Mouse (Mus musculus) frontal cortex, postnatal 25 days (tissue): ENCODE results near the gene Gjd3.

Source experiments
- DNase-seq, 2 experiments: peaks; one replicate each; pipeline ENCODE4 v3.0.0; 2022; ENCODE audit warnings: low spot score in 2 of 2

The Gjd3 gene

DNA sequence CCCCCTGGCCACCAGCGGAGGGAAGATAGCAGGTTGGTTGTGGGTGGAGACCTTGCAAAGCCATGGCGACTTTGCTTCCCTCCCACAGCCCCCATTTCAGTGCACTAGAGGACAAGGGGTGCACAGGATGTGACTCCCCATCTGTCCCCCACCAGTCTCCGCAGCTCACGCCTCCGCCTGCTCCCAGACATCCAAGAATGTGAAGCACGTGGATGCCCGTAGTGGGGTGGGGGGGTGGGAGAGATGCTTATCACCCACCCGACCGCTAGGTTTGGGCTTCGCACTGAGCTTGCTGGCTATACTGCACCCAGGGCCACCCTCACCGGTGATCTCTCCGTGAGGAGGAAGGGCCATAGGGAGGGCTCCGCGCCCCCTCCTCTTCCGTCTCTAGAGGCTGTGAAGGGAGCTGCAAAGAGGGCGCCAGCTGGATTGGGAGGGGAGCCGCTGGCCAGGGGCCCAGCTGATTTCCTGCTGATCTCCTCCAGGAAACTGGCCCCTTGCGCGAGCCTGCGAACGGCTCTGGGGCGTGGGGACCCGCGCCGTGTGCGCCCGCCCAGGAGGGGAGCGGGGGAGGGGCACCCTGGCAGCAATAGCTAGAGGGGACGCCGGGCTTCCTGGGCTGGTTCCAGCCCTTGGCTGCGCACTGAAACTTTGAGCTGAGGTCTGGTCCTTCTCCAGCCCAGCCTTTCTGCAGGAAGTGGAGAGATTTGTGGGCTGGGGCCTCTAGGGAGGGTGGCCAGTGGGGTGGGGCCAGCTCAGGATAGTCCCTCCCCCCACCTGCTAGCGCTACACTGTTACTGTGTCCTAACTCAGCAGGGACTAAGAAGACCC lies 19.4 kb downstream of the Gjd3 start:
- DNase-seq, result no peak

DNA sequence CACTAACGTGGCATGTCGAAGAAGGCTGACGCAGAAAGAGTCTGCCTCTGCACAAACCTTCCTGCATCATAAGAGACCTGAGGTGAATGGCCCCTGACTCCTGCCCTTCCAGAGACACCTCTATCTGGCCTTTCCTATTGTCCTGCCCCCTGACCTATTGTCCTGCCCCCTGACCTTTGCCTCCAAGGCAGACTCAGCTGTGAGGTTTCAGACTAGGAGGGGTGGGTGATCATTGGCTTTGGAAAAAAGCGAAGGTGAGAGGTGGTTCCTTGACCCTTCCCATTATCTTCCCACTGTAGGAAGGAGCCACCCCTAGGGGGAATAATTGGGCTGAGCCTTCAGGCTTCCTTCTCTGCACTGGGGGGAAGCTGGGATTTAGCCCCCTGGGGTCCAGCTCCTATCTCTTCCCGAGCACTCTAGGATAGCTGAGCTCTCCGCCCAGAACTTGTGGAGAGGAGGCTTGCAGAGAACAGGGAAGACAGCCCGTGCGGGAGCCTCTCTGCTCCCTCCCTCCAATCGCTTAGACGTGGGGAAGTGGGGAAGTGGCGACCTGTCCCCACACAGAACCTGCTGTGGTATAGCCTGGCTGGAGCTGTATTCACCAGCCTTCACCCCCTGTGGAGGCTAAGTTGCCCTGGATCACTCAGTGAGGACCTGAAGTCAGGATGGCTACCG lies 20.3 kb downstream of the Gjd3 start:
- no peak for DNase-seq

DNA sequence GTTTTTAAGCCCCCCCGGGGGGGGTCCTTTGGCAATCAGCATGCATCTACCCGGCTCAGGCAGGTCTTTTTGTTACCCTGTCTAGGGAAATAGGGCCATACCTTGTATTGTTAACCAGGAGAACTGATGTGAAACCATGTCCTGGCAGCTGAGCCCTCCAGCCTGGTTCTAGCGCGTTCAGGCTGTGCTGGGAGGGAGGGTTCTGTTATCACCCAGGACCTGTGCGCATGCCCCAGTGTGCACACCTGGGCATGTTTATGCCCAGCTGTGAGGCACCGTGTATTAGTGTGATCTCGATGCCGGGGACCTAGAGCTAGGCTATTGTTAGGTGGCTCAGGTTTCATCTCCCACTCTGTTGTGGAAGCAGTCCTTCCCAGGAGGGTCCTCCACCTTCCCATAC lies 21.1 kb downstream of the Gjd3 start:
- DNase-seq, result no peak

DNA sequence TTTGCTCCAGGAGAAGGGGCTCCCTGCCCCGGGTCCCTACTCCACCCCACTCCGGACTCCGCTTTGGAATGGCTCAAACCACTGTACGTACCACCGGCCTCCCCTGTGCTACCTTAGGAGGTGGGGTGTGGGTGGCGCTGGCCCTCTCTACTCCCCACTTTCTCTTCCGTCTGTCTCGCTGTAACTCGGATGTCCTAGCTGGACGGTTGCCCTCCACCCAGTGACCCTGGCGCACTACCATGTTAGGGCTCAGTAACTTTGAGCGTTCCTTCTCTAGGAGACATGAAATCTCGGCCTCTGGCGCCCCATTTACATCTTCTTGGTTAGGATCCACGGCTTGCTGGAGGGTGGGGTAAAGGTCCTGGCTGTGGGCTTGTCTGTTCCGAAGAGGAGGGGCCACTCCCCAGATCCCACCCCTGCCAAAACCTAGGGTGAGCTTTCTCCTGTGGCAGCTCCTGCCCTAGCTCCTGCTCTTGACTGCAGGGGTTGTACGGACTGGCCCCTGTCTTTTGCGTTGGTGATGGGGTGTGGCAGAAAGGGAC lies 21.7 kb downstream of the Gjd3 start:
- DNase-seq, result no peak

DNA sequence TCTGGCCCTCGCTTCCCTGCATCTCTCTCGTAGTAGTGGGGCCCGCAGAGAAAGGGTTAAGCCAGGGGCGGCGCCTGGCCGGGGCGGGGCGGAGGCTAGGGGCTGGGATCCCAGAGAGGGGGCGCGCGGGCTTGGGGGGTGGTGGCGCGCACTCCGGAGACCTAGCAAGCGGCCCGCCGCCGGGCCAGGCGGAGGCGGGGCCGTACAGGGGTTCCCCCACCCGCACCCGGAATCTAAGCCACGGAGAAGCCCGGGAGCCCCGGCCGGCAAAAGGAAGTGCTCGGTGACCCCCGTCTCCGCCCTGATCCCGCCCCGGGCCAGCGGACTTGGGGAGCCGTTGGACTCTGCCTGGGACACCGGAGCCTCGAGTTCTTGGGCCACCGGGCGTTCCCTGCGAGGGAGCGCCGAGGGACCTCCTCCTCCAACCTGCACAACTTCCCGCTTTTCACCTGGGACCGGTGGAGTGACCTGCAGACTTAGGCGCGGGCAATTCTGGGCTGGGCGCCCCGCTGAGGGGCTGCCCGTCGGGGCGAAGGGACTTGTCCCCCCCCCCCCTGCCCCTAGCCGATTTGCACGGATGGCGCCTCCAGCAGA lies 22.4 kb downstream of the Gjd3 start:
- no peak for DNase-seq

DNA sequence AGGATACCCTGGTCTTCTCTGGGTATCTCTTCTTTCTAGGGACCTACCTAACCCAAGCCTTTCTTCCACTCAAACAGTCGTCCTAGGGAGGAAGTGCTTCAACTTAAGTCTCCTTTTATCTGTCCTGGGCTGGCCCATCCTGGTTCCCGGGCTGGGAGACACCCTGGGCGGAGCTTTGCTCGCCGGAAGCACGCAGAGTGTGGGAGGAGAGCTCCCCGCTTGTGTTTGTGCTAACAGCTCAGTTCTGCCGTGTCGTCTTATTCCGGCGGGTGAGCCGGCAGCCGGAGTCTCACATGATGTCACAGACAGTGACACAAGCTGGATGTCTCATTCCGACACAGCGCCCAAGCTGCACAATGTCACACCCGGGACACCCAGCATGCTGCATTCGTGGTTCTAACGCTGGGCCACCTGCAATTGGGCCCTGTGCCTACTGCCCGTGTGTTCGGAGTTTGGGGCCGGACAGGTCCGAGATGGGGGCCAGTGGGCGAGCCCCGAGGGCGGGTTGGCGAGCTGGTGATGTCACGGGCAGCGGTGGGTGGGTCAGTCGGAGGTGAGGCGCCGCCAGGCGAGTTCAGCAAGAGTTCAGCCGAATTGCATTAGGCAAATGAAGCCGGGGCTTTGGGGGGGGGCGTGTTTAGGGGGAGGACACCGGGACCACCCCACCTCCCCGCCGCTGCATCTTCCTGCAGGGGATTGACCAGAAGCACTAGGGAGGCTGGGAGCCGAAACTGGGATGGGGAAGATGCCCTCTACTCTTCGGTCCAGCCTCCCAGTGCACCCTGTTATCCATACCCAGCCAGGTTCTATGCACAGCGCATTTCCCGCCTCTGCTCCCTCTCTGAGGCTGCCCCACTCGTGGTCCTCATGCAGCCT lies 23.1 kb downstream of the Gjd3 start:
- DNase-seq, result no peak

DNA sequence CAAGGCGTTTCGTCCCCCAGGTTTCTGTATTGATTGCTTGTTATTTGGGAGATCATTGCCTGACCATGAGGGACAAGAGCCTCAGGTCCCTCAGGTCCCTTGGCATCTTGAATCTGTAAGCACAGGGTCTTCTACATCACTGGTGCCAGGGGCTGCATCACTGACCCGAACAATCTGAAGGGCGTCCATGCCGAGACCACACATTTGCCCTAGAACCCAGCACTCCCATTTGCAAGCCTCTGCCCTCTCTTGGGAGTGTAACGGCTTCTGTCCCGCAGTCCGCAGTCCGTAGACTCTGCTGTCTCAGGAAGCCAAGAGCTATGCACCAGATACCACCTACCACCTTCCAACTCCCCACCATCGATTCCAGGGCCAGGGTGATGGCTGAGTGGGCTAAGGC lies 26.5 kb downstream of the Gjd3 start:
- no peak for DNase-seq

DNA sequence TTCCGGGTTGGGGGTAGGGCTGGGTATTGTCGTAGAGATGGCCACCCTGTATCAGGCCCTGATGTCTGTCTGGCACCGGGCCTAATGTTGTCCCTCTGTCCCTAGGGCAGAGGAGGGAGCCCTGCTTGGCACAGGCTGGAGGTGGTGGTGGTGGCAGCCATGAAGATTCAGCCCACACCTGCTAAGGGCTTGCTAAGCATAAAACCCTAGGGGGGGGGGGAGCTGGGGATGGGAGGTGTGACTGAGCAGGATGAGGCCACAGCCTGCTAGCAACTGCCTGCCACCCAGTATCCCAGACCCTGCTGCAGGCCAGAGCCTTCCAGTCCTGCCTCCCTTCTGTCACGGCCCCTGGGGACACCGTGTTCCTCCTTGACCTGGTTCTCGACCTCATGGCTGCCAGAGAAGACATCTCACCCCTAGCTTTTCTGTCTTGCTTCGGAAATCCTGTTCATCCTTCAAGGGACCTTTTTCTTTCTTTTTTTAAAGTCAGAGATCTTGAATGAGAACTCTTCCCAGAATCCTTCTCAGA lies 27.0 kb downstream of the Gjd3 start:
- DNase-seq, result no peak

DNA sequence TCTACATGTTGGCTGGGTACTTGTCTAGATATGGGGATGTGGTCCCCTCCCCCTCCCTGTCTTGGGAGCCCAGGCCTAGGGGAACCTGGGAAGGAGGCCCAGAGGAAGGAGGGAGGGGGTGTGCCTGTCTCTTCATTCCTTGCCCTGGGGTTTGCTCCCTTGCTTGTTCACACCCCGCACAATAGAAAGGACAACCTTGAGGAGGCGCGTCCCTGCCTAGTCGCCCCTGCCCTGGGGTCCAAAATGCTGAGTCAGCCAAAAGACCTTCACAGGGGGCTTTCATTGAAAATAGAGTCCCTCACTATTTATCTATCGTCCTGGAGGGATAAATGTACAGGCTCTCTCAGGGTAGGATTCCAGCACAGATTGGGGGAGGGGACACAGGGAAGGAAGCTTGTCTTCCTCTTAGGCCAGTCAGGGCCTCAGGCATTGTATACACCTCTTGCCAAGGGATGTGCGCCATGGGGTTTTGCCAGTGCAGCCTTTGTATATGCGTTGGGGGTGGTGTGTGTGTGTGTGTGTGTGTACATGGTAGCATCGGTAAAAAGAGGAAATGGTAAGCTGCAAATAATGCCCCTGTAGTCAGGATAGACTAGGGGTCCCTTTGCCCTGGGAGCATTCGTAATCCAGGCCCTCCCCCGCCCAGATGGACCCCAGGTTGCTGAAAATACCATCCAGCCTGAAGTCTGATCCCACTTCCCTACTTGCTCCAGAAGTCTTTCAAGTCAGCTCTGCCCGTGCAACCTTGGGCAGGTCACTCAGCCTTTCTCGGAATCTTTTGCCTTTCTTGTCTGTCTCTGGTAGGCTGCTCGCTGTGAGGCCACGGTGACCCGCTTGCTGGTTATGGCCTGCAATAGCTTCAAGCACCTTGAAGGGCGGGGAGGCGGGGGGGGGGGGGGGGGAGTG lies 27.8 kb downstream of the Gjd3 start:
- no peak for DNase-seq

DNA sequence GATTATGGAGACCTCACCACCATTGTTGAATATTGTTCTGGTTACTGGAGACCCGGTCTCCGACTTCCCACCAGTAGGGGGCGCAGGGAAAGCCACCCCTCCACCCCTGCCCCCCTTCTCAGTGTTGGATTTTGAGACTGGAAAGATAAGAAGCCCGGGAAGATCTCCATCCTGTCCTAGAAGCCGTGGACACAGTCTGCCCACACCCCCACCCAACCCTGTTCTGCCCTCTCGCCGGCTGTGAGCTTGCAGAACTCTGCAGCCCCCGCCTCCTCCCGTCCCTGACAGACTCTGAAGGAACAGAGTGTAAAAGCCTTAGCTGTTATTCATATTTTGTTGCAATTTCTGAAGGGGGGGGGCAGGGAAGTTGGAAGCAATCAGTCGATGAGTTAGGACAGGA lies 28.4 kb downstream of the Gjd3 start:
- DNase-seq, result no peak

DNA sequence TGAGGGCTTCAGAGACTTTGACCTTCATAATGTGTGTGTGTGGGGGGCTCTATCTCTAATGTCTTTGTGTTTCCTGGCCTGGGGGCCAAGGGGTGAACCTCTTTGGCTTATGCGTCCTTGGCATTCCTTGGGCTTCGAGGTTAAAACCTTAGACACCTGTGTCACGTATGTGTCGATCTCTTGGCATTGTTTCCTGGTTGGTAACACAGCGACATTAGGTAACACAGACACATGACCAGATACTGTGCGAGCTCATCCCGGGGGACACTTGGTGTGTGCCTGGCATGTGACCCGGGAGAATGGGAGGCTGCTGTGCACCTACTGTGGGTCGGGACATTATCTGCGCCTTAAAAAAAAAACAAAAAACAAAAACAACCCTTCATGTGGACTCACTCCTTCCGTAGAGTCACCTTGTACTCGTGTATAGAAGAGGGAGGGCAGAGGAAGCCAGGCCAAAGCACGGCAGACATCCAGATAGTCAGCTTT lies 28.9 kb downstream of the Gjd3 start:
- no peak for DNase-seq

DNA sequence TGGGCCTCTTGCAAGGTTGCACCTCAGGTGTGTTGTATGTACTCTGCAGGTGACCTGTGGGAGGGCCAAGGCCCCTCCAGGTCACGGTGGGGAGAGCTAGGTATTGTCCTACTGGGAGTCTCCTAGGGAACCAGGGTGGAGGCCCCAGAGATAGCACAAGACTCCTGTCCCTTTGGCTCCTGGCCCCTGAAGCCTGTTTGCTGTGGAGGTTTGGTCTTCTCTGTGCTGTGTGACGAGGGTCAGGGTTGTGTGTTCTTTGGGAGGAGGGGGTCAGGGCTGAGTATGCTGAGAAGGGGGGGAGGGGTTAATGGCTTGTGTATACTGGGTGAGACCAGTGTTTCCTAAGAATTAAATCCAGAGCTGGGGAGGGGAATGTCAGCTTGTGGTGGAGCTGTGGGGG lies 29.5 kb downstream of the Gjd3 start:
- no peak for DNase-seq

DNA sequence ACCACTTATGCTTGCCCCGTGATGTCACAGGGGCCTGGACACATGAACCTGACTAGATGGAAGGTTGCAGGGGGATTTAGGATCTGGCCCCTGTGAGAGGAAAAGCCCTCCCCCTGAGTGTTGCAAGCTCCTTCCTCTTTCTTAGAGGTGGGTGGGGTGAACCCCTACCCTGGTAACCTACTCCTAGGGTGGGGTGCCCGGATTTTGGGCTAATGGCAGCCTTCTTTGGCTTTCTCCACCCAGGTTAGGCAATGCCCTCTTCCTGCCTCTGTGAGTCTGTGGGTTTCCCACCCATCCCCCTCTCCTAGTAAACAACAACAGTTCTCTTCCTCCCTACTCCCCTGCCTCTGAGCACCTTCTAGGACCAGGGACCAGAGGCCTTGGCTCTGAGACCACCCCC lies 30.1 kb downstream of the Gjd3 start:
- DNase-seq, result no peak

DNA sequence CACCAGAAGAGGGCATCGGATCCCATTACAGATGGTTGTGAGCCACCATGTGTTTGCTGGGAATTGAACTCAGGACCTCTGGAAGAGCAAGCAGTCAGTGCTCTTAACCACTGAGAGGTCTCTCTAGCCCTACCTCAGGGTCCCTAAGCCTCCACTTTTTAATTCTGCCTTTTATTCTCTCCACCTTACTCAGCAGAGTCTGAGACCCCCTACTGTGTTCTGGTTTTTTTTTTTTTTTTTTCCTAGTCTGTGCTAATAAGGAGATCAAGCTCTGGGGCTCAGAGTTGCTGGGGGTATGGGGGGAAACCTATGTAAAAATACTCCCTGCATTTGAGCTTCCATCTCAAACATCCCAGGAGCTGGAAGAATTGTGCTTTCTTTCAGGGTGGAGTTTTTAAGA lies 30.7 kb downstream of the Gjd3 start:
- no peak for DNase-seq

DNA sequence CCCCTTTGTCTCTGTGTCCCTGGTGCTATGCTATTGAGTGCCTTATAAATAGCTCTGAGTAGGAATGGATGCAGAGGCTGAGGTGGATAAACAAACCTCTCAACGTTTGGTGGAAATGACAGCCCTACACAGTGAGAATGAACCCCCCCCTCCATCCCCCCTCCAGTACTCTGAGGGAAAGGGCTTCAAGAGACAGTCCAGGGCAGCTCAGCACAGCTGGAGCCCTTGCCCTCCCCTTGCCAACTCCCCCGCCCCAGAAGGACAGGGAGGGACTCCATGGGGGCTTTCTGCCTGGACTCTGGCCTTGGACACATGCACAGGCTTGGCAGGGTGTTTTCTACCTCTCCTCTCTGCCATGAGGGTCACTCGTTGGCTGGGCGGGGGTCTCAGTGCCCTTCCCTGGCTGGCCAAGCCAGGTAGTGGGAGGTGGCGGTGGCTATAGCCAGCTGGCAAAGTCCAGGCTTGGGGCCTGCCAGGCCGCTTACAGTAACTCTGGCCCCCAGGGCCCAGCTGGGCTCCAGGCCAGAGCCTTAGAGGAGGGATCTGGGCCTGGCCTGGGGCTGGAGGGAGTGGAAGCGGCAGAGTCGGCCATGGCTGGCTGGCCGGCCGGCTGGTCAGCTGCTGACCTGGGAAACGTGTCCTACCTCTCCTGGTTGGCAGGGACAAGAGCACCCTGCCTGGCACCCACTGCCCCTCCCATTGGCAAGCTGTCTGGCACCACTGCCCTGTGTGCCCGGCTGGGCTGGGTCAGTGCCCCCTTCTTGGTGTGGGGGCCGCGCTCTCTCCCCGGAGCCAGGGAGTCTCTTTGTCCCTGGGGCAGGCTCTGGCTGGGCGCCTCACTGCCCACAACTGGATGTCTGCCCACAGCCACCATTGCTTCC lies 31.6 kb downstream of the Gjd3 start:
- DNase-seq, result no peak

DNA sequence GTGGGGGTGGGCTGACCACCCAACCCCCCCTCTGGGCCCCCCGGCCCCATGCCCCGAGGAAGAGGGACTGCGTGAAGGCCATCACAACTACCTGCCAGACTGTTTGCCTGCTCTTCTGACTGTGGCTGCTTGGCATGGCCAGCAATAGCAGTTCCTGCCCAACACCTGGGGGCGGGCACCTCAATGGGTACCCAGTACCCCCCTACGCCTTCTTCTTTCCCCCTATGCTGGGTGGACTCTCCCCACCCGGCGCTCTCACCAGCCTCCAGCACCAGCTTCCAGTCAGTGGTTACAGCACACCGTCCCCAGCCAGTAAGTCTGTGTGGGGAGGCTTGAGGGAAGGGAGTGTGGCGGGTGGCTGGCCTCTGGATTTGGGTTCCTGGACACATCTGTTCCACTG lies 32.3 kb downstream of the Gjd3 start:
- no peak for DNase-seq

DNA sequence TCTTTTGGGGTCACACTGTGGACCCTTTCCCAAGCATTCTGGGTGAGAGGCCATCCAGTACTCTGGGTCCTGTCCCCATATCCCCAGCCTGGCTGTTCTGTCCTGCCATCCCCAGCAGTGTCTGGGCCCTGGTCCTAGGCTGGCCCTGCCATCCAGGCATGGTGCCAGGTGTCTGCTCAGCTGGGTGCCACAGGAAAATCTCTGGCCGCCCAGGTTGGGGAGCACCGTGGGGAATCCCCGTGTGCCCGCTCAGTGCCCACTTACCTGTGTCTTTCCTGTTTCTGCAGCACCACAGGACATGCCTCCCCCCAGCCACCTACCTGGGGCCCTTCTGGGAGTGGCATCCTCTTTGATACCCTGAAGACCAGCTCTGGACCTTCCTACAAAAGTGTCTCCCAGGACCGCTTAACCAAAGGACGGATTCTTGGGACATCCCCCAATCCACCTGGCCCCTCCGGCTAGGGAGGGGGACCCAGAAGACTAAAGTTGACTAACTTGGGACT lies 32.8 kb downstream of the Gjd3 start:
- DNase-seq, result no peak

DNA sequence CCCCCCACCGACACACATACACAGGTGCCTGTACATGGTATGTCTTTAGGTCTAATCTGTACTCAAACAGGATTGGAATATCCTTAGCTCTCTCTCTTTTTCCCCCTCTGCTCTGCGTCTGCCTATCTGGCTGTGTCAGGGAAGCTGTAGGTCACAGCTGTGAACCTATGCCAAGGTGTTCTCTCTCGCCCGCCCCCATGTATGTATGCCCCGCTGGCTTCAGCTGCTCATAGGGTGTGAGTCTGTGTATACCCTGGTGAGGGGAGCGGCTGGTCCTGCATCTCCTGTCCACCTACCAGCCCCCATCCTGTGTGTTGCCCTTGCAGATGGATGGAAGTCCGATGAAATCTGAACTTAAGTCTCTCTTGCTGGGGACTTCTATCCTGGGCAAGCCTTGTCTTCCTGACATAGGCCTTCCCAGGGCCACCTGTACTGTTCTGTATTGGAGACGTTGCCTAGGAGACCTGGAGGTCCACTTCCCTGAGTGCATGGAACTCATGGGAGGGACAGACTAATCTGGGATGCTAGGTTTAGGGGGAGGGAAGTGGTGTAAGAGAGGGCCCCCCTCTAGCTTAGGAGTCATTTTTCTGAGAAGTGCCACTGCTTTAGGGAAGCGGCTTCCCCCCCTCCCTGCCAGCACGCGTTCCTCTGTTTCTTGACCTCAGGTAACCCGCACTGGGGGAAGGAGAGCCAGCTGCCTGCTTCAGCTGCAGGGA lies 33.4 kb downstream of the Gjd3 start:
- DNase-seq, result no peak
